Mouse (Mus musculus) urinary bladder, postnatal 25 days (tissue): ENCODE results near the gene Gna12.

Source experiments
- DNase-seq: peaks from one replicate; pipeline ENCODE4 v3.0.0; 2022; ENCODE audit warnings: low spot score

Gene Gna12

GRCm38 (mm10) chr5:140796051-140796450 lies 34.2 kb downstream of the Gna12 start:
- DNase-seq = no peak

- no peak for DNase-seq
These were observed 35.1 kb downstream of the Gna12 start for GRCm38 (mm10) chr5:140795176-140795575.

GRCm38 (mm10) chr5:140794753-140795152 lies 35.5 kb downstream of the Gna12 start:
- DNase-seq = no peak

- no peak for DNase-seq
These were observed 38.0 kb downstream of the Gna12 start for GRCm38 (mm10) chr5:140792233-140792632.

GRCm38 (mm10) chr5:140790937-140791877 lies 39.0 kb downstream of the Gna12 start:
- peak; percentile 38 for DNase-seq

GRCm38 (mm10) chr5:140790392-140790791 lies 39.8 kb downstream of the Gna12 start:
- no peak for DNase-seq

- DNase-seq = no peak
These were observed 40.7 kb downstream of the Gna12 start for GRCm38 (mm10) chr5:140789561-140789960.

GRCm38 (mm10) chr5:140785240-140785872 lies 44.9 kb downstream of the Gna12 start:
- DNase-seq = no peak

- no peak for DNase-seq
These were observed 45.9 kb downstream of the Gna12 start for GRCm38 (mm10) chr5:140784288-140784687.

- DNase-seq = no peak
These were observed 46.7 kb downstream of the Gna12 start for GRCm38 (mm10) chr5:140783577-140783976.

- DNase-seq = no peak
These were observed 48.2 kb downstream of the Gna12 start for GRCm38 (mm10) chr5:140781886-140782572.

GRCm38 (mm10) chr5:140781122-140781521 lies 49.1 kb downstream of the Gna12 start:
- no peak for DNase-seq

- DNase-seq = no peak
These were observed 53.3 kb downstream of the Gna12 start for GRCm38 (mm10) chr5:140776968-140777367.

- no peak for DNase-seq
These were observed 55.1 kb downstream of the Gna12 start for GRCm38 (mm10) chr5:140775111-140775510.

GRCm38 (mm10) chr5:140772158-140772557 lies 58.1 kb downstream of the Gna12 start:
- DNase-seq = no peak

GRCm38 (mm10) chr5:140771612-140772011 lies 58.6 kb downstream of the Gna12 start:
- no peak for DNase-seq

GRCm38 (mm10) chr5:140768333-140768732 lies 61.9 kb downstream of the Gna12 start:
- no peak for DNase-seq

- DNase-seq = peak; percentile 36
These were observed 62.5 kb downstream of the Gna12 start for GRCm38 (mm10) chr5:140767704-140768141.

- no peak for DNase-seq
These were observed 63.7 kb downstream of the Gna12 start for GRCm38 (mm10) chr5:140766566-140766965.

GRCm38 (mm10) chr5:140764921-140765613 lies 65.2 kb downstream of the Gna12 start:
- DNase-seq = no peak

- DNase-seq = no peak
These were observed 67.7 kb downstream of the Gna12 start for GRCm38 (mm10) chr5:140762540-140762939.

GRCm38 (mm10) chr5:140758864-140759263 lies 71.4 kb downstream of the Gna12 start:
- no peak for DNase-seq
